Mouse (Mus musculus) gastrocnemius, adult 18-20 months (tissue): ENCODE measurements around the gene Egln3. TPM values are rescaled to one million over a fixed set of nuclear protein-coding genes. Genes with fewer than 3 reads are reported as not detected.

Experiments
- DNase-seq: peaks from one replicate; pipeline ENCODE4 v3.0.0; 2021; ENCODE audit warnings: low spot score
- total RNA-seq, 2 experiments: library from RNA; stranded (reverse); gene quantifications; 2 replicates each; pipeline ENCODE4 v1.2.3; 2021

Egln3 gene
- total RNA-seq, 2 experiments from 2014 or later, result 42.6 to 43.9 TPM

- DNase-seq, result no peak
Measured at GRCm38 (mm10) chr12:54202765-54203655, 650 bp downstream of the Egln3 start.

- no peak for DNase-seq
Measured at GRCm38 (mm10) chr12:54202276-54202675, 1.4 kb downstream of the Egln3 start.

- DNase-seq, result no peak
Measured at GRCm38 (mm10) chr12:54200856-54201255, 2.8 kb downstream of the Egln3 start.

GRCm38 (mm10) chr12:54200172-54200571, 3.5 kb downstream of the Egln3 start:
- DNase-seq, result no peak

DNA sequence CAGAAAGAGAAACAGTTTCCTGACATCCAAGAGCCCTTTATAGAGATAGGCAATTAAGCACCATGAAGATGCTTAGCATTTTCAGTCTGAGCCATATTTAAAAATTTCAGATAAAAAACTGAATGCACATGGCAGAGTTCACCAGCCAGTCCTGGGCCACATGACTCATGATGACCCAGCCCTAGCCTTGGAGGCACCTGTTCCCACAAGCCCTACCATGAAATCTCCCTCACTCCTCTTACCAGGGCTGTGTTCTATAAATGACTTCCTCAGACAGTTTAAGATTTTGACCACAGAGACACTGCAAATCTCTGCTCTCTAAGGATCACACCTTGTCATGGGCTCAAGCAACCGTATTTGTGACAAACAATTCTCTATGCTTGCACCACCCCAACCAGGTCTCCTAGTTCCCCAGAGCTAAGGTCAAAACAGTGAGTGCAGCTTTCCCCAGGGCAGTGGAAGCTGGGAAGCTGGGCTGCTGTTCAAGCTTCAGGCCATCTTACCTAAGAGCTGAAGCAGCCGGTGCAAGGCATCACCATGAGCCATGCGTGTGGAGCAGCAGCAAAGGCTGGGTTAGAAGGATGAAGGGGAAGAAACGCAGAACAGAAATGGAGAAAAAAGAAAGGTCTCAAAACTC, 5.3 kb downstream of the Egln3 start:
- DNase-seq, result no peak

DNA sequence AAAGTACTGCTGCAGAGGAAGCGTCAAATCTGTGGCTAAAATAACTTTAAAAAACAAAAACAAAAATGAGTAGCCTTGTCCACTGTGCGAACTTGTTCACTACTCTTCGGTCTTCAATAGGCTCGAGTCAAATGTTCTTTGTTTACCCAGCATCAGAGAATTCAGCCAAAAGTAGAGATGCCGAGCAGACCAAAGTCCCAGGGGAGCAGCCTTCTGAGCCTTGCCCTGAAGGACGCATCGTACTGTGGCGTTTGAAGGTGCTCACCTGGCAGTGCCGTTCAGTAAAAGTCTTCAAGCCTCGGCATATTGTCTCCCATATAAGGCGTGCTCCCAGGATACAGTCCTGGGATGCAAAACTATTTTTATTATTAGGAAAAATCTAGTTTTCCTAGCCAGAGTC, 5.8 kb downstream of the Egln3 start:
- DNase-seq, result no peak

DNA sequence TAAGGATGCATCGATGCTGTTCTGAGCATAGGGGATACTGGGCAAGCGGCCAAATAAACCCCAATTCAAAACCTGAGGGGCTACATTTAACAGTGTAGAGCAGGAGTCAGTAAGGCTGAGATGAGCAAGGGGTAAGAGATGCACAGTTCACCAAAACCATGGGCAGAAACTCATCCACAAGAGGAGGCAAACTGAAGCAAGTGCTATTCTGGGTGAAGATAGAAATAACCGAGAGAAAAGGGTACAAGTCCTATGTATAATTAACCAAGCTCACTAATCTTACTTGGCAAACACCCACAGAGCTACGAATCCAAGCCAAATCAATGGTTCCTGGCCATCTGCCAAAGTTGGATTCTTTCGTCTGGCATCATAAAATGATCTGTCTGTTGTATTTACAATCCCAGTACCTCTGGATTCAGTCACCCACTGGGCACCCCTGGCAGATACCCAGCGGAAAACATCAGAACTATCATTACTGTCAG, 6.3 kb downstream of the Egln3 start:
- DNase-seq, result no peak

GRCm38 (mm10) chr12:54196881-54197280, 6.8 kb downstream of the Egln3 start:
- DNase-seq, result no peak

DNA sequence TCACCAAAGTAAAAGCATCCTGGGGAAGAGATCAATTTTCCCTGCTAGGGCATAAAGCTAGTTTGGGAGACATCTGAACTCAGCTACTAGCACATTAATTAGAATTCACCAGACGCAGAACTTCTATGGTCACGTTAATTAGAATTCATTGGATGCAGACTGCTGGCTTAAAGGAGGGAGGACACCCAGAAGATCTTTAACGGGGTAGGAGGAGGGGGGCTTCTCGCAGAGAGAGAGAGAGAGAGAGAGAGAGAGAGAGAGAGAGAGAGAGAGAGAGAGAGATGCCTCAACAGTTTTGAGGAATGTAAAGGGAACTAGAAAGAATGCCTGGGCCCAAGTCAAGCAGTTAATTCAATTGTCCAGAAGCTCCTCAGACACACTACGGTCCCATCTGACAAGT, 9.5 kb downstream of the Egln3 start:
- no peak for DNase-seq

GRCm38 (mm10) chr12:54192305-54192661, 11.4 kb downstream of the Egln3 start:
- DNase-seq, result no peak

DNA sequence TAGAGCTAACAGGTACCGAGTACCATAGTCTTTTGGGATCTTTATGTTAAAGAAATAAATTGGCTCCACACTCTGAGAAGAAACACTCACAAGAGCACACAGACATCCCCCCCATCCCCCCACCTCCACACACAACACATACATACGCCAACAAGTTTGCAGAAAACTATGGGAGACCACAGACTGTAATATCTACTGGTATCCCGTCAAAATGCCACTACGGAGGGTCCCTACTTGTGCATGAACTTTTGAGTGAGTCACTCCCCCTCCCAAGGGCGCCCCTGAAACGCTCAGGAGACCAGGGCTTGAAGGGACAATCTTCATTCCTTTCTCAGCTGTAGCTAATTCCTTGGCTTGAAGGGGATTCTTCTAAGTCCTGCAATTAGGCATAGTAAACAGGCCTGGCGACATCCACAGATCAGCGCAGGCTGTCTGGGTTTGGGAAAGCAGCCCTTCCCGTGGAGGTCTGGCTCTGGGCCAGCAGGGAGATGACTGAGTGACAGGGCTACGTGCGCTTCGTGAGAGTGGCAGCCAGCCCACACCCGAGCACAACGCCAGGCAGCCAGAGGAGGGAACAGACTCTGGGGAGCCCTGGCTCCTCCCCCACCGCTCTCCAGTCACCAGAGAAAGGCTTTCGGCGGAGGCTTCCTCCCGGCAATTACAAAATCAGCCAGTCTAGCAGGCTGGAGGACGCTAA, 11.9 kb downstream of the Egln3 start:
- DNase-seq, result peak; percentile 85

DNA sequence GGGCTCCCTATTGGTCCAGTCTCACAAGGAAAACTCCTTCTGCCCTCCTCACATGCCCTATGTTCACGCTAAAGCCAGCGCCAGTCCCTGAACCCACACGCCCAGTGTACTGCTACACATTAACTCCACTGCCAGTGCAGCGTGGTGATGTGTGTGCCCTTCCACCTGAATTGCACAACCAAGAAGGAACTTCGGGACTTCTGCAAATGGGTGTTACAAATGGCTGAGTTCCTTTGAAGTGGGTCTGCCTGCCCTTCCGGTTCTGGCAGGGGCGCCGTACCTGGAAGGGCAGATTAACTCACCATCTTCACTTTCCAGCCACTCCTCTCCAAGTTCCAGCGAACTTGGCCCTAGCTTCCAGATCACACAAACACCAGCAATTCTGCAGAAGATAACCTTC, 12.5 kb downstream of the Egln3 start:
- DNase-seq, result no peak

GRCm38 (mm10) chr12:54187812-54188600, 15.7 kb downstream of the Egln3 start:
- DNase-seq, result no peak

- DNase-seq, result no peak
Measured at GRCm38 (mm10) chr12:54186926-54187623, 16.6 kb downstream of the Egln3 start.

GRCm38 (mm10) chr12:54184264-54184663, 19.4 kb downstream of the Egln3 start:
- no peak for DNase-seq

DNA sequence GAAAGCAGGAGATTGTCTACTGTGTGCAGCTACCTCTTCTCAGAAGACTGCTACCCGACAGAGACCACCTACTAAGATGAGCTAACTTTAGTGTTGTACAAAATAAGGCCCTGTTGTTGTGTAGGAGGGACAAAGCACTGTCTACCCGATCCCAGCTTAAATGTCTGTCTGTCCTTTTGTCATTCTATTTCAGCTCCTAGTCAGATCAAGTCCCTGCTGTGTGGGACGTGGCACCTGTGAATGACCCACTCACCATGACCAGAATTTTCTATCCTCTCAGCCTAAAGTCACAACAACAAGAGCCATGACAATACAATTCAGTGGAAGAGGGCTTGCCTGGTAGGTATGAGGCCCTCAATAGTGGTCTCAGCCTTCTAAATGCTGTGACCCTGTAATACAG, 25.3 kb downstream of the Egln3 start:
- DNase-seq, result no peak

DNA sequence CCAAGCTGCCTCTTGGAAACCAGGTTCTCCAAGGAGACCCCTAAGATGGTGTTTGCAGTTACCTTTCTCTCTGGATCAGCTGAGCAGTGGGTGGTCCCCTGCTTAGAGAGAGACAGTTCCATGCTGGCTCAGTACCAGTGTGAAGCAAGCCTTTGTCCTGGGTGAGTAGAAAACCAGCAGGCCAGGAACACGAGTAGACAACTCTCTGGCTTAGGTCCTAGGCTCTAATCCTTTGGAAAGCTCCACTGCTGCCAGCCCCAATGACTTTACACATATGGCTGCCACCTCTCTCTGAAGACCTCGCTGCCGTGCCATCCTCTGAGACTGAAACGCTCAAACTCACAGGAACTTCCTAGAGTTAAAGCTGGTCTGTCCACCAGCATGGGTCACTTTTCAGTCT, 34.9 kb downstream of the Egln3 start:
- no peak for DNase-seq

- DNase-seq, result no peak
Measured at GRCm38 (mm10) chr12:54167737-54168136, 35.9 kb downstream of the Egln3 start.

DNA sequence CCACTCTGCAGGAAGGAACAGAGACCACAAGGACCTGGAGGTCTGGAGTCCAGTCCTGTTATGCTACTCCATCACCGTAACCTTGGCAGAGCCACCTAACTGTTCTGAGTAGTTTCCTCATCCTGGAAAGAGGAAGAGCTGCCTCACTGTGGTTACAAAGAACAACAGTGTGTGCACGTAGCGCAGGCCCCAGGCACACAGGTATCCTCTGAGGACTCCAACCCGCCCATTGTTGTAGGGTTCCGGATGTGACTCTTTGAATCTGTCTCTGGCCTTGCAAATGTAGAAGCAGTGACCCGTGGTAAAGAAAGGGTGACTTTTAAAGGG, 39.0 kb downstream of the Egln3 start:
- no peak for DNase-seq

DNA sequence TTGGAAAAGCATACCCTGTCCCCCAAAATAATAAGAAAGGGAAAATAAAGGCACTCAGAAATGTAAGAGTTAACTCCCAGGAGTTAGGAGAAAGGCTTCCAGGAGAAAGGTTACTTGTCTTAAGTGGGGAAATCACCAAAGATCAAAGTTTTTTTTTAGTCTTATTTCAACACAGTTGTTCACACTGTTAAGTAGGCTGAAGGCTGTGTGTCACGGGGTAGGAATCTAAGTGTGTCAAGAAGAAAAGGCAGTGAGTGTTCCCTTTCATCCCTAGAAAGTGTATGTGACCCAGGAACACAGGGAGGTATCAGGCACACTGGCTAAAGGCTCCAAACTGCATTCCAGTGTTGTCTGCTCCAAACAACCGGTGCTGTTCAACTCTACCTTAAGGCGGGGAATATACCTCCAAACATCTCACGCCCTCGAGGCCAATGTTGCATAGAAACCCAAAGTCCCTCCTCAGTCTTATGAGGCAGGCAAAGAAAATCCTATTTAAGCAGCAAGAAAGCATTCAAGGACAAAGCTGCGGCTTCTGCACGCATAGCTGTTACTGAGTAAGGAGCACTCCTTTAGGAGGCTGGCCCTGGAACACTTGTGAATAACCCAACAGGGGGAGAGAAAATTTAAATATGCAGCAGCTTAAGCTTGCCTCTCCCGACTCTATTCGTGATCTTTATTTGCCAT, 39.5 kb downstream of the Egln3 start:
- no peak for DNase-seq
